Comparison of ENCODE assay signal across 26 mouse cellular contexts in genomic region chr5:143148661-143149060, GRCm38 (mm10). TPM values are rescaled to one million over a fixed set of nuclear protein-coding genes. Genes with fewer than 3 reads are reported as not detected.
A peak's percentile ranks its signal among the peaks of the same experiment; 100 is the strongest.
DNase-seq lines count a peak whose midpoint lies in the region; ATAC-seq and TF ChIP-seq lines count a peak whose summit lies in the region.
"Had no signal": no experiment of that assay in that cellular context is flagged by ENCODE, and none has a peak within 500 bp of the region (broad histone marks: within the 10 kb centered on the region; RNA-seq: fewer than 3 reads in every experiment).

No protein-coding gene starts in this region.

- peak; percentile 14 for DNase-seq in 416B (ENCODE audit: low read depth)
- peak; percentile 39 for DNase-seq in MEL (ENCODE audit: low read depth, low spot score)
- DNase-seq in ZHBTc4 (ENCODE audit: low read depth, low spot score), result peak; percentile 62
- DNase-seq in gastrocnemius, postnatal 14 days, result no peak
- DNase-seq in urinary bladder, adult 18-20 months (ENCODE audit: low spot score in 2 of 2), result no peak
- DNase-seq in adrenal gland, postnatal 25 days, result no peak
- DNase-seq: adrenal gland, adult 2 months; adrenal gland, postnatal 36 days; B cell, adult 2 months; cerebellum, adult 11-12 months; cerebellum, adult 2 months; cerebellum, adult 9-10 months; cerebellum, postnatal 25 days; forebrain, postnatal 0 days had no signal

- intact Hi-C loops in gastrocnemius, postnatal 14 days (cut with DNase I; ENCODE audit: low total_unique reads), result no loop called here

- no peaks in the 10 kb centered on the region for H3K36me3 ChIP-seq in intestine, postnatal 0 days (ENCODE audit: control insufficient read depth, insufficient read depth)
- H3K36me3 ChIP-seq in intestine, embryonic 16.5 days (ENCODE audit: control insufficient read depth, insufficient read depth, low read length), result no peaks in the 10 kb centered on the region
- H3K36me3 ChIP-seq in MEL (ENCODE audit: control insufficient read depth in 1 of 2, insufficient read depth in 2 of 2, low read length in 2 of 2), result no peaks in the 10 kb centered on the region
- H3K36me3 ChIP-seq: embryonic facial prominence, embryonic 10.5 days; embryonic facial prominence, embryonic 12.5 days; forebrain, embryonic 15.5 days; G1E had no signal

- peaks cover 3% of the 10 kb centered on the region; the same call in 1 of the 2 replicates for H3K9me3 ChIP-seq in intestine, postnatal 0 days (ENCODE audit: control insufficient read depth)
- H3K9me3 ChIP-seq in intestine, embryonic 16.5 days (ENCODE audit: control insufficient read depth, low read length), result 0 out of 2 replicates have a peak, but pooled peaks cover 3% of the 10 kb centered on the region
- no peaks in the 10 kb centered on the region for H3K9me3 ChIP-seq in MEL (replicated peaks; ENCODE audit: insufficient read depth, low read length)
- H3K9me3 ChIP-seq: forebrain, embryonic 15.5 days had no signal

- H3K27me3 ChIP-seq in intestine, postnatal 0 days (replicated peaks; ENCODE audit: control insufficient read depth, insufficient read depth, low read length), result no peaks in the 10 kb centered on the region
- H3K27me3 ChIP-seq in intestine, embryonic 16.5 days (replicated peaks; ENCODE audit: control insufficient read depth, insufficient read depth, low read length), result no peaks in the 10 kb centered on the region
- no peaks in the 10 kb centered on the region; a peak in 1 of 4 replicates for H3K27me3 ChIP-seq in MEL (ENCODE audit: control insufficient read depth in 1 of 2, insufficient read depth in 2 of 2, low read length in 2 of 2)
- H3K27me3 ChIP-seq: embryonic facial prominence, embryonic 12.5 days; forebrain, embryonic 13.5 days; forebrain, embryonic 15.5 days had no signal

- TF ChIP-seq POLR2A in MEL (IDR thresholded peaks at IDR 0.05; ENCODE audit: control insufficient read depth in 1 of 2, insufficient read depth in 1 of 2, low read depth in 1 of 2, low read length in 2 of 2, poor library complexity in 1 of 2), result no peak

- no peaks in the 10 kb centered on the region for H3K4me1 ChIP-seq in intestine, postnatal 0 days (replicated peaks; ENCODE audit: control insufficient read depth, insufficient read depth, low read length)
- no peaks in the 10 kb centered on the region for H3K4me1 ChIP-seq in intestine, embryonic 16.5 days (ENCODE audit: control insufficient read depth, insufficient read depth, low read length)
- H3K4me1 ChIP-seq in MEL (ENCODE audit: control insufficient read depth in 1 of 2, insufficient read depth in 2 of 2, low read length in 2 of 2), result no peaks in the 10 kb centered on the region
- H3K4me1 ChIP-seq: embryonic facial prominence, embryonic 12.5 days; forebrain, embryonic 13.5 days; forebrain, embryonic 15.5 days had no signal

- no peaks in the 10 kb centered on the region for H3K79me2 ChIP-seq in MEL (ENCODE audit: control insufficient read depth, insufficient read depth, low read length, poor library complexity)

- WGBS in intestine, postnatal 0 days, result 71% methylated on average over 5 of the region's 5 CpGs
- WGBS in intestine, embryonic 16.5 days, result 83% methylated on average over 5 of the region's 5 CpGs

- no peak for TF ChIP-seq RAD21 in MEL (IDR thresholded peaks at IDR 0.05; ENCODE audit: low read depth, low read length)

- no peak for TF ChIP-seq CTCF in intestine, postnatal 0 days (IDR thresholded peaks at IDR 0.05; ENCODE audit: low read depth)
- TF ChIP-seq CTCF in MEL (IDR thresholded peaks at IDR 0.05 in 2 of 3, conservative IDR thresholded peaks at IDR 0.05 in 1 of 3; ENCODE audit: control insufficient read depth in 1 of 3, insufficient read depth in 1 of 3, low read depth in 2 of 3, low read length in 3 of 3, poor library complexity in 1 of 3, severe bottlenecking in 1 of 3), result 0 out of 6 replicates have a peak, but pooled peaks of 1 of the 3 experiments have one; percentile 4

- H3K4me2 ChIP-seq in intestine, postnatal 0 days (replicated peaks; ENCODE audit: low read depth), result no peak overlapping the region
- no peak overlapping the region for H3K4me2 ChIP-seq in intestine, embryonic 16.5 days (ENCODE audit: low read depth, low read length)
- H3K4me2 ChIP-seq: embryonic facial prominence, embryonic 12.5 days; forebrain, embryonic 13.5 days; forebrain, embryonic 15.5 days had no signal

- H3K27ac ChIP-seq in intestine, postnatal 0 days (ENCODE audit: low read depth, low read length), result no peak overlapping the region
- H3K27ac ChIP-seq in intestine, embryonic 16.5 days (ENCODE audit: low read length), result no peak overlapping the region
- no peak overlapping the region for H3K27ac ChIP-seq in MEL (ENCODE audit: control insufficient read depth, low read depth, low read length)
- H3K27ac ChIP-seq: embryonic facial prominence, embryonic 10.5 days; embryonic facial prominence, embryonic 12.5 days; forebrain, embryonic 13.5 days; forebrain, embryonic 15.5 days had no signal

- TF ChIP-seq EP300 in MEL (IDR thresholded peaks at IDR 0.05; ENCODE audit: low read depth in 1 of 2, low read length in 2 of 2), result no peak

- no peak overlapping the region for H3K9ac ChIP-seq in intestine, postnatal 0 days (ENCODE audit: low read depth, low read length)
- H3K9ac ChIP-seq in intestine, embryonic 16.5 days (ENCODE audit: low read depth, low read length), result no peak overlapping the region
- H3K9ac ChIP-seq in MEL (ENCODE audit: control insufficient read depth, low read depth, low read length, poor library complexity, severe bottlenecking), result no peak overlapping the region
- H3K9ac ChIP-seq: embryonic facial prominence, embryonic 12.5 days; forebrain, embryonic 13.5 days; forebrain, embryonic 15.5 days; forebrain, postnatal 0 days had no signal

- H3K4me3 ChIP-seq in intestine, postnatal 0 days (ENCODE audit: low read depth, low read length), result no peak overlapping the region
- H3K4me3 ChIP-seq in intestine, embryonic 16.5 days (ENCODE audit: low read length), result no peak overlapping the region
- H3K4me3 ChIP-seq in MEL (ENCODE audit: control insufficient read depth in 1 of 2, insufficient read depth in 1 of 2, low read depth in 2 of 2, low read length in 2 of 2), result no peak overlapping the region
- H3K4me3 ChIP-seq: embryonic facial prominence, embryonic 10.5 days; embryonic facial prominence, embryonic 12.5 days; forebrain, embryonic 13.5 days; forebrain, embryonic 15.5 days had no signal

- ATAC-seq in intestine, postnatal 0 days, result peak; percentile 33
- ATAC-seq in intestine, embryonic 16.5 days, result no peak
- ATAC-seq: CD4-positive, CD25-positive, alpha-beta regulatory T cell, adult 4 months; forebrain, embryonic 13.5 days; forebrain, embryonic 15.5 days; forebrain, postnatal 0 days had no signal

TF ChIP-seq in MEL, 35 proteins besides CTCF, POLR2A, EP300 and RAD21:
- TF ChIP-seq TBP (IDR thresholded peaks at IDR 0.05; ENCODE audit: low read depth, low read length), result 0 out of 2 replicates have a peak, but pooled peaks have one; percentile 39
- TF ChIP-seq ETS1 (IDR thresholded peaks at IDR 0.05; ENCODE audit: low read depth, low read length), result no peak

RNA-seq across cellular contexts. Expression of gene Olfr718-ps1, which starts 1.3 kb away (rescaled TPM):
- 0.23 and 0.26 TPM in 2 replicates for polyA plus RNA-seq in intestine, postnatal 0 days (2015; fragmentation: Nextera tagmentation; extraction: Ambion mirVana)
- polyA plus RNA-seq in intestine, embryonic 16.5 days (2015; fragmentation: Nextera tagmentation; extraction: Ambion mirVana), result not detected in 2 replicates
- 0.07 TPM in 1 of 2 replicates, not detected in the other for total RNA-seq in MEL (2012; rRNA removed)
- under 1 TPM in 1 of 2 experiments, not detected in 1; 0.01 TPM for polyA plus RNA-seq in MEL (2012; ENCODE audit: insufficient read depth in 1 of 2, insufficient read length in 2 of 2, low read depth in 1 of 2, low replicate concordance in 2 of 2, missing spikeins in 1 of 2)
- total RNA-seq in gastrocnemius, postnatal 14 days (2021), result not detected
- total RNA-seq in adrenal gland, postnatal 25 days (2021), result 0.15 TPM in 1 of 2 replicates, not detected in the other
- total RNA-seq: adrenal gland, adult 2 months; CH12.LX; forebrain, postnatal 0 days had no signal
- polyA plus RNA-seq: adrenal gland, adult 2 months; cerebellum, adult 2 months; cortical plate, adult 2 months; embryonic facial prominence, embryonic 10.5 days; embryonic facial prominence, embryonic 14.5 days; forebrain, embryonic 13.5 days; forebrain, embryonic 15.5 days; forebrain, postnatal 0 days; G1E had no signal

RNA-seq across cellular contexts. Expression of gene Rbak, which starts 31.9 kb away (rescaled TPM):
- polyA plus RNA-seq in intestine, postnatal 0 days (2015; fragmentation: Nextera tagmentation; extraction: Ambion mirVana), result 2.5 and 2.9 TPM in 2 replicates
- 5.0 and 5.6 TPM in 2 replicates for polyA plus RNA-seq in intestine, embryonic 16.5 days (2015; fragmentation: Nextera tagmentation; extraction: Ambion mirVana)
- total RNA-seq in MEL (2012; rRNA removed), result 5.4 and 7.5 TPM in 2 replicates
- polyA plus RNA-seq in MEL (2012; ENCODE audit: insufficient read depth in 1 of 2, insufficient read length in 2 of 2, low read depth in 1 of 2, low replicate concordance in 2 of 2, missing spikeins in 1 of 2), result 1 to 10 TPM in 1 of 2 experiments, not detected in 1; 7.4 TPM
- total RNA-seq in gastrocnemius, postnatal 14 days (2021), result 1 to 10 TPM; 4.3 to 4.5 TPM
- total RNA-seq in adrenal gland, postnatal 25 days (2021), result 17.3 and 18.5 TPM in 2 replicates

RNA-seq across cellular contexts. Expression of gene Spdye4b, which starts 32.2 kb away (rescaled TPM):
- not detected in 2 replicates for polyA plus RNA-seq in intestine, postnatal 0 days (2015; fragmentation: Nextera tagmentation; extraction: Ambion mirVana)
- polyA plus RNA-seq in intestine, embryonic 16.5 days (2015; fragmentation: Nextera tagmentation; extraction: Ambion mirVana), result not detected in 2 replicates
- total RNA-seq in MEL (2012; rRNA removed), result not detected in 2 replicates
- not detected for polyA plus RNA-seq in MEL (2012; ENCODE audit: insufficient read depth in 1 of 2, insufficient read length in 2 of 2, low read depth in 1 of 2, low replicate concordance in 2 of 2, missing spikeins in 1 of 2)
- total RNA-seq in gastrocnemius, postnatal 14 days (2021), result not detected
- not detected in 2 replicates for total RNA-seq in adrenal gland, postnatal 25 days (2021)
- total RNA-seq: adrenal gland, adult 2 months; adrenal gland, postnatal 36 days; CH12.LX had no signal
- polyA plus RNA-seq: adrenal gland, adult 2 months; CD4-positive, CD25-positive, alpha-beta regulatory T cell, adult 4 months; cerebellum, adult 2 months; cortical plate, adult 2 months; embryonic facial prominence, embryonic 10.5 days; embryonic facial prominence, embryonic 12.5 days; embryonic facial prominence, embryonic 14.5 days; forebrain, embryonic 11.5 days; forebrain, embryonic 13.5 days; forebrain, embryonic 15.5 days; forebrain, postnatal 0 days; G1E had no signal

RNA-seq across cellular contexts. Expression of gene Rnf216, which starts 35.9 kb away (rescaled TPM):
- polyA plus RNA-seq in intestine, postnatal 0 days (2015; fragmentation: Nextera tagmentation; extraction: Ambion mirVana), result 16.9 and 20.6 TPM in 2 replicates
- 26.5 and 28.4 TPM in 2 replicates for polyA plus RNA-seq in intestine, embryonic 16.5 days (2015; fragmentation: Nextera tagmentation; extraction: Ambion mirVana)
- total RNA-seq in MEL (2012; rRNA removed), result 16.4 and 17.1 TPM in 2 replicates
- polyA plus RNA-seq in MEL (2012; ENCODE audit: insufficient read depth in 1 of 2, insufficient read length in 2 of 2, low read depth in 1 of 2, low replicate concordance in 2 of 2, missing spikeins in 1 of 2), result 100 to 1,000 TPM in 1 of 2 experiments, 10 to 100 TPM in 1; 30.8 to 123 TPM
- 10 to 100 TPM; 16.6 to 19.0 TPM for total RNA-seq in gastrocnemius, postnatal 14 days (2021)
- total RNA-seq in adrenal gland, postnatal 25 days (2021), result 58.8 and 65.2 TPM in 2 replicates

Comparison
In these comparisons a context has a peak if more than half of its experiments do, and no peak if none do; other contexts are left out.
1. DNase-seq: peak in 416B (single experiment), MEL (single experiment) and ZHBTc4 (single experiment); none in gastrocnemius, postnatal 14 days (single experiment), urinary bladder, adult 18-20 months (0 of 2) and adrenal gland, postnatal 25 days (single experiment).